Mouse (Mus musculus) ES-Bruce4 (cell line): ENCODE data around the gene Spdl1.

Source experiments
- CTCF ChIP-seq: IDR thresholded peaks from one replicate; pipeline ENCODE4 v1.8.1; 2011; ENCODE audit warnings: low read depth, low read length
- POLR2A ChIP-seq: IDR thresholded peaks from one replicate; pipeline ENCODE4 v1.8.1; 2011; ENCODE audit warnings: low read length; ENCODE audit not compliant: insufficient read depth

GRCm38 (mm10) chr11:34843517-34843916 lies 10.1 kb upstream of the Spdl1 start:
- TF ChIP-seq CTCF (no peak), POLR2A (no peak)
